Mouse (Mus musculus) yolk sac, embryonic 10.5 days (tissue): ENCODE results near the gene Carhsp1.

Experiments used
- DNase-seq: peaks from one replicate; pipeline ENCODE4 v3.0.0-alpha.2; 2017; ENCODE audit warnings: low spot score

The Carhsp1 gene

GRCm38 (mm10) chr16:8638131-8638530 lies 33.8 kb downstream of the Carhsp1 start:
- DNase-seq: no peak

- peak; percentile 90 for DNase-seq
Measured at GRCm38 (mm10) chr16:8637217-8638051, 34.5 kb downstream of the Carhsp1 start, which contains the start of the genes Pmm2 and Tmem186. Pmm2 (plus strand) TSS chr16:8637674. Tmem186 (minus strand) TSS chr16:8637712.

GRCm38 (mm10) chr16:8636867-8637216 lies 35.1 kb downstream of the Carhsp1 start:
- DNase-seq: no peak

- DNase-seq: no peak
Measured at GRCm38 (mm10) chr16:8631428-8631827, 40.5 kb downstream of the Carhsp1 start.

GRCm38 (mm10) chr16:8630419-8630818 lies 41.5 kb downstream of the Carhsp1 start:
- no peak for DNase-seq

GRCm38 (mm10) chr16:8620315-8621115 lies 51.4 kb downstream of the Carhsp1 start:
- no peak for DNase-seq

GRCm38 (mm10) chr16:8619659-8620314 lies 52.2 kb downstream of the Carhsp1 start:
- peak; percentile 49 for DNase-seq

- no peak for DNase-seq
Measured at GRCm38 (mm10) chr16:8613447-8613846, 58.5 kb downstream of the Carhsp1 start.

- no peak for DNase-seq
Measured at GRCm38 (mm10) chr16:8613039-8613438, 58.9 kb downstream of the Carhsp1 start.

- no peak for DNase-seq
Measured at GRCm38 (mm10) chr16:8612214-8613005, 59.5 kb downstream of the Carhsp1 start.

- DNase-seq: no peak
Measured at GRCm38 (mm10) chr16:8610397-8610796, 61.6 kb downstream of the Carhsp1 start.
